Mouse (Mus musculus) right cerebral cortex, adult 2 months (tissue): ENCODE data around the gene Mrpl33.

Experiments used
- DNase-seq, 2 experiments: peaks; one replicate each; pipeline ENCODE4 v3.0.0; 2021 to 2022; ENCODE audit warnings: low spot score in 2 of 2

Gene Mrpl33

DNA sequence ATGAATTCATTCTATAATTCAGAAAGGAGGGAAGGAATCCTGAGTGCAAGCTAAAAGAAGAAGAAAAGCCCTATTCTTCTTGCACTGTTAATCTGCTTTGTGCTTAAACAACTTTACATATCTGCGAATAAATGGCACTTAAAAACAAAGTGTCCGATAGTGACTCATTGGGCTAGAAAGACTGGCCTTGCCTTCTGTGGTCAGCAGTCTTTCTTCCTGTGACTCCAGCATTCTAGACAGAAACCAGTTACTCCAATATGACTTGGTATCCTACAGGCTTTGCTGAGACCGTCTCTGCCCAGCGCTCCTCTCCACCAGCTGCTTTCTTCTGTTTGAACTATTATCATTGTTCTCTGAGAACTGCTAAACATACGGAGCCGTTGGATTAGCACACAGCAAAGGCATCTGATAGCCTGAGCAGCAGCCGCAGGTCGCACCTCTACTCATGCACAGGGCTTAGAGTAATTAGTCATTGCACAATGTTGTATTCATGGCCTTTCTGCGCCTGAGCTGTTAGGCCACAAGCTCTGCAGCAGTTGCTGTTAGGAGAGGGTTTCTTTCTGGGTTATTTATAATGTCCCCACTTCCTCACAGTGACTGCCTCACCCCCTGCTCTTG, 40.0 kb downstream of the Mrpl33 start:
- DNase-seq = no peak

DNA sequence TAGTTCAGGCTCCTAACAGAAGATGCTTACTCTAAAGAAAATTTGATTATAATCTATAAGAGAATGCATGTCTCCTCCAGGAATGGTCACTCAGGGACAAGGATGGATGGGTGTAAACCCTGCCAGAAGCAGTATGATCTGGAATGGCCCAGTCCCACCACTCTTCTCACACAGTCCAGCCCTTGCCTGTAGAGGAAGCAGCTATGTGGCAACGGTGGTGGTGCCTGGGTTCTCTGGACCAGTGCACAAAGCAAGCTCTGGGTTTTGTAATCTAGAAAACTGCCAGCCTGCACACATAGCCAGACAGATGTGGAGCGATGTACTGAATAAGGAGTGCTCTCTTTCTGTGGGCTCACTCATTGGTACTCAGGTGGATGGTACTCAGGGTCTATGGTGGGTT, 43.8 kb downstream of the Mrpl33 start:
- no peak for DNase-seq

DNA sequence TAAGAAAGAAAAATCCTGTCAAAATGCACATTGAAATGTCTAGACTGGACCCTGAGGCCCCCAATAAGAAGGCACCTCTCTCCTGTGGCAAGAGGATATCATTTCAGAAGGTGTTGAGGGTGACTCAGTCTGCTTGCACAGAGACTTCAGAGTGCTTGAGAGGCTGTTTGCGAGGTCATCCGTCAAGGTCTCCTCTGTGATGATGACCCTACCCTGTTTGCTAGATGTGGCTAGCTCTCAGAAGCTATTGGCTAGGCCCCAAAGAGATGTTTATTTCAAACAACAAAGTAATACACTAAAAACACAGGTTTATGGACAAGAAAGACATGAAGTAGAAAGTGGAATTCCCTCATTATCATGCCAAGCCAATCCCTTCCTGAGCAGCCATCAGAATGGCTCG, 45.6 kb downstream of the Mrpl33 start:
- no peak for DNase-seq

DNA sequence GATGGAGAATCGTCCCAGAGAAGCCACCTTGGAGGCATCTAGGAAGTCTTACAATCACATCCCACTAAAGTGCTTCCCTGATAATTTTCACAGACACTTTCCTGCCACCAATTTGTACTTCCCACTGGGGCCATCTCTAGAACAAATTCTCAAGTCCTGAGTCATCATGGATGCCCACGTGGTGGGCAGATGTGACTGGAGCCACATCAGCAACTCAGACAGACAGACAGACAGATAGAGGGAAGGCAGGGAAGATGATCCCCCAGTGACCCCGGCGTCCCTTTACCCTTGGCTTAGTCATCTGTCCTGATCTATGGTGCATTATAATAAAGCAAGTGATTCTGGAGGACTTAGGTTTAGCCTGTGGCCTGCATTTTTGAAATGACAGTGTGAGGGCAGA, 47.5 kb downstream of the Mrpl33 start:
- no peak for DNase-seq

DNA sequence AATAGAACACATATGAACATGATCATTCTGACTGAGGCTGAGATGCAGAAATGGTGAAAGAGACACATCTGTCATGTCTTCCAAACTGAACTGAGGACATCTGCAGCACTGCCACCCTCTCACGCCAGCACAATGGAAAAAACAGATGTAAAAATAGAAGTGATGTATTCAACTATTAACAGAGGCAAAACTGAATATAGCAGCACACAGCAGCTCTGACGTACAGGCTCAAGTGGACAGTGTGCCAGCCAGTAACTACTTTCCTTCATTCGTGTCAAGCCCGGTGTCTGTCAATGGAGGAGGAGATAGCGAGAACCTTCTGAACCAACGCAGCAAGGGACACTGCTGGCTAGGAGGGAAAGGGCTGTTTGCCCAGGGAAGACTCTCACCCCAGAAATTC, 48.1 kb downstream of the Mrpl33 start:
- peak in 1 of 2 experiments; percentile 23 for DNase-seq

DNA sequence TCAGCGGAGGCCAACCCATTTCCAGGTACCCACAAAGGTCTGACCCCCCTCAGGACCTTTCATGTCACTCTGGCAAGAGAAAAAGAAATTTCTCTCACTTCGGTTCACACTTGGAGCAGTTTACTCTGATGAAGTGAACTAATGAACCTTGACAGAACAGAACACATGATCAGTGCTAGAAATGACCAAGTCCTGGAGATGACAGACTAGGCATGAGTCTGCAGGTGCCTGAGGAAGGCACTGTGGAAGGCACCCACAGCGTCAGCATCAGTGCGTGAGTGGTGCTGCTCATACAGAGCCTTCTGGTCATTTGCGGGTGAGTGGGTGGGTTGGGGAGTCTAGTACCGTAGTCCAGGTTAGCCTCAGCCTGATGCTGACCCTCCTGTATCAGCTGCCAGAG, 49.1 kb downstream of the Mrpl33 start:
- DNase-seq = no peak

DNA sequence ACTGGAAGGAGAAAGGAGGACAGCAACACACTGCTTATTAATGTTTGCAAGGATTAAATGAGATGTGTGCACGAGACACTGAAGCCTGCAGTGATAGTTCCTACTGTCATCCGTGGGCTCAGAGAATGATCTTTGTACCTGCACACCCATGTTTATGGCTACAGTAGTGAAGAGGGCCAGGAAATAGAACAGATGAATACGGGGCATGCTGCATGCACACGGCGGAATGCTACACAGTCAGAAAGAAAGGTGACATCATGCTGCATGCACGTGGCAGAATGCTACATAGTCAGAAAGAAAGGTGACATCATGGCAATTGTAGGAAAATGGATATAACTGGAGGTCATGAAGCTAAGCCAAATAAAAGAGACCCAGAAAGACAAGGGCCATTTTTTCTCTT, 49.8 kb downstream of the Mrpl33 start:
- DNase-seq = no peak

DNA sequence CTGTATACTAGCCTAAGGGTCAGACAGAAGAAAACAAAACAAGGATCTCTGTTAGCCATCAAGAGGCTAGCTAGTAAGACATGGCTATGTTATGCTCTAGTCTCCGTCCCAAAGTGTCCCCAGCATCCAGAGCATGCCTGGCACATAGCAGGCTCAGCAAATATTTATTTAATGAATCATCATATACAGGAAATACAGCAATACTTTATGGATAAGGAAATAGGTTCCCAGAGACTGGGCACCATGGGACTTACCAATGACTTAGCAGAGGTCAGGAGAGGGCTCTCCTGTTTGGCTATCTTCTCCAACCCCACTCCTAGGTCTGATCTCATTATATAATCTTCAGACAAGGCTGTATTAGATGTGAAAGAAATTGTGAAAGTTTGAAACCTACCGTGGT, 50.6 kb downstream of the Mrpl33 start:
- no peak for DNase-seq

DNA sequence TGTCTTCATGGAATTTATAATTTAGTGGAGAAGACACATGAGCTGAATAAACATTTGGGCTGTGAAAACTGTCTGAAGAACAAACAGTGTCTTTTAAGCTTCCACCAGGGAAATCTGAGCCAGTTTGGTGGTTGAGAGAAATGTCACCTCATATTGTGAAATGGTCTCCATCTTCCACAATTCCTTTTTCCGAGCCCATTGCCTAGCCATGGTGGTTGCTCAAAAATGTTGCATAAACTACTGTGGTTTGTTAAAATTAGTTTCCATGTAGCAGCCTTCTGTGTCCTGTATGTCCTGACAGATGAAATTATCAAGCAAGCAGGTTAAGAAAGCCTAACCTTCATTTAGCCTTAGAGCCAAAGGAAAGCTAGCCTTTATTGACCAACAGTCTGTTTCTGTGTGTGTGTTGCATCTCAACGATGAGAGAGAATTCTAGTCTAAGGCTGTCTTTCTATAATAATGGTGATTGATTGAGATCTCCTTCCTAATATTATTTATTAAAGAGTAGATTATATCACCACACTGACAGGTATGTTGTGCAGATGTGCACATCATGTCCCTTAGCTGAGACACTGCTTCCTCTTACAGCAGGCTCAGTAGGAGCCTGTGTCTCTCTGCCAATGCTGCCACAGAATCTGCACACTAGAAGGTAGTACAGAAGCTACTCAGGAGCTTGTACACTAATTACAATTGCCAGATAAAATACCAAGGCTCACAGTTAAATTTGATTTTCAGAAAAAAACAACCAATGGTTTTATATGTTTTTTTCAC, 54.0 kb downstream of the Mrpl33 start:
- DNase-seq = no peak

DNA sequence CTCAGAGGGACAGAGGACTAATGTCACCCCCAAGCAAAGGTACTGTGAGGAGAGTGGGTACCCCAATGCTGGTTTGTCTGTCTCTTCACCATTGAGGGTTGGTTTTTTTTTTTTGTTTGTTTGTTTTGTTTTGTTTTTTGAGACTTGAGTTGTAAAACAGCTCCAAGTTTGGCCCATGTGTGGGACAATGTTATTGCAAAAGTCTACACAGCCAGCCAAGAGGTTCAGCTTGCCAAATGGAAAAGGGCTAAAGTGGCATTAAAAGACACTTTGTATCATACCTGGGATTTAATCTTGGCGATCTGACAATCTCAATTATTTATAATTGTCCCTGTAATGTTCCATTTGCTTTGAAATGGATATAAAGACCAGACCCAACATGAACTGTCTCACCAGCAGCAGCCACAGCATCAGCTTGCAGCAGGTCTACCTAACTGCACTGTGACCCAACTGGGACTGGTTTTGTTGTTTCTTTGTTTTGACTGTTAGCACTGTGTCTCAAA, 59.0 kb downstream of the Mrpl33 start:
- DNase-seq = no peak

DNA sequence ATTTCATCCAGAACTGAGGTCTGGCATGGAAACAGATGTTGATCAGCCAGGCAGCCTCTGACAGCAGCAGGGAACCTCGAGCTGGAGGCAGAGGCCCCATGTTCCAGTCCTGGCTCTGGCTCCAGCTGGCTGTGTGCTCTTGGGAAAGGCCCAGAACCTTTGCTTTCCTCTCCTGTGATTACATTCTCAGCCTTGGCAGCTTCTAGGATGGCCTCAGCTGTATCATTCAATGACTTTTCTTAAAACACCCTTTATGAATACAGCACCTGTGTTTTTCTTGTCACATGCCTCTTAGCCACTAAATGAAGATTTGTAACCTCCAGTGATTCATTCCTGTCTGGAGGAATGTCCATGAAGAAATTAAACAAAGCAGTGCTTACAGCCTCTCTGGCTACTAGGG, 69.4 kb downstream of the Mrpl33 start:
- no peak for DNase-seq

DNA sequence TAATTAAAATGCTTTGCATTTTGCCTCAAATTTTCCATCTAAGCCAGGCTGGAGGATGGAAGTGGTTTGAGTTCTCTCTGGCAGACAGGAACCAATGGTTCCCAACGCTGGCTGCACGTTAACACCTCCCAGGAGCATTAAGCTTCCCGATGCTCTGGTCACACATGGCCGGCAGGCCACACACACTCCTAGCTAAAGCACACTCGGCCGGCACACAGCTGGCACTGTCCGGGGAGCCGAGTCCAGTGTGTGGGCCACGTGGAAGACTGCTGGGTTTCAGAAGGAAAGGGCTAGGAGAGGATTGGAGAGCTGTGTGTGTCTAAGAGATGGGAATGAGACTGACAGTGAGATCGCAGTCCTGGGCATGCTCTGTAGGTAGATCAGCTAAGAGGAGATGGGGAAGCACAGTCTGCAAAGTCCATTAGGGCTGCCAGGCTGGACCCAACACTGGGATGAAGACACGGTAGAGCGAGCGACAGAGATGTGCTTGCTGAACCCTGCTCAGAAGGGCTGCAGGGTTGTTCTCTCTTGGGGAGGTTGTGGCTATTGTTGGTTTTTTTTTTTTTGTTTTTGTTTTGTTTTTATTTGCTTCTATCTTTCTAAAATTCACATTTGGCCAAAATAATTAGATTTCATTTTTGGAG, 71.7 kb downstream of the Mrpl33 start:
- DNase-seq = no peak

DNA sequence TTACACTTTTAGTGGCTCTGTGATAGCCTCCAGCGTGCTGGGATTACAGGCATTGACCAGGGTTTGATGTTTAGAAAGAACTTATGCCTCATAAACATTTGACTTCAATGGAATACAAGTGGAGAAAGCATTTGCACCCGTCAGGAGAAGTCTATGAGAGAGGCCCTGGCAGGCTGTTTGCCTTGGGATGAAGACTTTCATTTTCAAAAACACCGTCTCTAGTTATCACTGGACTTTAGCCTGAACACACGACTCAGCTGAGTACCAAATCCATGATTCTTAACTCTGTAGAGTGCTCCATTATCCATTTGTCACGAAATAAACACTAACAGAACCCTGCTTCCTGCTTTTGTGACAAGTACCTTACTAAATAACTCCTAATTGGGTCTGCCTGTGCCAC, 73.2 kb downstream of the Mrpl33 start:
- no peak for DNase-seq

DNA sequence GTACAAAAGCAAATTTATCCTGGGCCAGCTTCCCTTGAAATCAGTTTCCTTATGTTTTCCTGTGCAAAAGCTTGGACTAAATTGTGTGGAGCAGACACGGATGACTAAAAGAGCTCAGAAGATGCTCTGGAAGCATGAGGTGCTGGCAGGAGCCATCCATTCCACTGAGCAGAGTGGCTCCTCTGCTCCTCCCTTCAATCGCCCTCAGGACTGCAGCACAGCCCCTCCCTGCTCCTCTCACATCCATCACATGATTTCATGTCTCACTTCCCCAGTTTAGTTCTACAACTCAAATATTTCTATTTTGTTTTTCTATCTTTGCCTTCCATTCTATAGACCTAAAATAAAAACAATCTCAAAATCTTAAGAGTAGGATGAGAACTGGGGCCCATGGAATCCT, 74.4 kb downstream of the Mrpl33 start:
- no peak for DNase-seq

DNA sequence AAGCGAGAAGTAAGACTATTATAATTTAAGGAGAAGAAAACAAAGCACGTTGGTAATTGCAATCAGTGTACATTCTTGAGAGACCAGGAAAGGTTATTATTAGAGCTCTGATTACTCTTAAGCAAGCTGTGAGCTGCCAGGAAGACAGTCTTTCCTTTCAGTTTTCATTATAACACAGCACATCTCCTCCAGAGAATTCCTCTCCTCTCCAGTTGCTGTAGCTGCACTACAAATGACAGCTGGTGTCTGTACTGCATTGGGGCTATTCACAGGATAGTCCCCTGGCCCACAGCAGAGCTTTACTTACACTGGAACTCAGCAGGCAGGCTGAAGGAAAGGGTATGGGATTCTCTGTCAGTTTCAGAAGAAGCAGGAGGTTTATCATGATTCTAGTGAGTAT, 76.7 kb downstream of the Mrpl33 start:
- no peak for DNase-seq

DNA sequence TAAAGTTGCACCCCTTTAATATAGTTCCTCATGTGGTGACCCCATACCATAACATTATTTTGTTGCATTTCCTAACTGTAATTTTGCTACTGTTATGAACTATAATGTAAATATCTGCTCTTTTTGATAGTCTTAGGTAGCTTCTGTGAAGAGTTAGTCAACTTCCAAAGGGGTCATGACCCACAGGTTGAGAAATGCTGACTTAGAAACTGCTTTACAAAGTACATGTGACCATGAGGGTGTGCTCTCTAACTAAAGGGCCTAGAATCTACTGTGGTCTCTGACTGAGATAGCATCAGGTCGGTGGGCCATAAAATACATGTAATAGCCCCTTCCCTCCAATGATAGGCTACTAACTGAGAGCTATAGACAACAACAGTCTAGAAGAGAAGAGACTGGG, 81.3 kb downstream of the Mrpl33 start:
- no peak for DNase-seq

DNA sequence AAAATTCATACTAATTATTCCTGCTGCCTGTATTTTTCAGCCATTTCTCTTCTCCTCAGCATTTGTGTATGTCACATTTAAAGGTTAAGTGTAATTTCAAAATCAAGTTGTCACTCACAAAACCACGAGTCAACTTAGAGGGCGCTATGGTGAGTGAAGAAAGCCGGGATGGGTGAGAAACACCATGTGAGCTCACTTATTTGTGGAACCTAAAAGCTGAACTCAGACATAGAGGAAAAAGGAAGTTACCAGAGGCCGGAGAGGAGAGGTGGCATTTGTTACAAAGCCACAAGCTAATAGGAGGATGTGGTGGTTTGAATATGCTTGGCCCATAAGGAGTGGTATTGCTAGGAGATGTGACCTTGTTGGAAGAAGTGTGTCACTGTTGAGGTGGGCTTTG, 83.4 kb downstream of the Mrpl33 start:
- no peak for DNase-seq

DNA sequence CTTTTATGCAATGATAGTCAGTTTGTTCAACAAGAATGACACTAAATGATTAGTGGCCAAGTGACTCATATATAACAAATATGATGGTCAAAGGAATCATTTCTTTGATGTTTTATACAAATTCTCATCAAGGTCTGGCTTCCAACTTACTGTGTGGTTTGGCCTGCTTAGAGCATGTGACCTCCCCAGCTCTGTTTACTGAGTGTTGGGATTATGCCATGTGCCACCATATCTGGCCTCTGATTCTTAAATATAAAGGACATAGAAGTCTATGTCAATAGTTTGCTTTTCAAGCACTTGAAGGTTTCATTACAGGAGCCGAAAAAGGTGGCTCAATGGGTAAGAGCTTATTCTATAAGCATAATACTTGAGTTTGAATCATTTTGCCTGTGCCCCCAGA, 85.6 kb downstream of the Mrpl33 start:
- no peak for DNase-seq

DNA sequence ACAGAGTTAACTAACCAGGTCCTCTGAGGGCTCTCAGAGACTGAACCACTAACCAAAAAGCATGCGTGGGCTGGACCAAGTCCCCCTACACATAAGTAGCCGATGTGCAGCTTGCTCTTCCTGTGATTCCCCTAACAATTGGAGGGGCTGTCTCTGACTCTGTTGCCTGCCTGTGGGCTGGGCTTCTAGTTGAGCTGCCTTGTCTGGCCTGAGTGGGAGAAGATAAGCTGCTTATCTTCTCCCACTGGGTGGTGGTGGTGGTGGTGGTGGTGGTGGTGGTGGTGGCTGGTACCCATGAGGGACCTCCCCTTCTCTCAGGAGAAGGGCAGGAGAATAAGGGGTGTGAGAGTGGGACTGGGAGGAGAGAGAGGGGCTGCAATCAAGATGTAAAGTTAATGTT, 89.3 kb downstream of the Mrpl33 start:
- DNase-seq = no peak

DNA sequence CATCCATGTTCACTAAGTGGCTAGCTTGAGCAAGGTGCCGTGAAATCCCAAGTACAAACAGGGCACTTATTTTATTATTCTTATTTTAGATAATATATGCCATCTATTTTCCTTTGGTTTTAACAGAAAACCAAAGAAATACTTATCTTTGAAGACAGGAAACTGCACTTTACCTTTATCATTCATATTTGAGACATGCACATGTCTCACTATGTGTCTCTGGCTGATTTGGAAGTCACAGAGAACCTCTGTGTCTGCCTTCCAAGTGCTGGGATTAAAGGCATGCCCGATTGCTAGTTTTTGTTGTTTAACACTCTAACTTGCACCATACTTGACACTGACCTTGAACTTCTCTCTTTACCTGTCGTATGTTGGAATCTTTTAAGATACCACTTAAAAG, 91.2 kb downstream of the Mrpl33 start:
- DNase-seq = no peak

DNA sequence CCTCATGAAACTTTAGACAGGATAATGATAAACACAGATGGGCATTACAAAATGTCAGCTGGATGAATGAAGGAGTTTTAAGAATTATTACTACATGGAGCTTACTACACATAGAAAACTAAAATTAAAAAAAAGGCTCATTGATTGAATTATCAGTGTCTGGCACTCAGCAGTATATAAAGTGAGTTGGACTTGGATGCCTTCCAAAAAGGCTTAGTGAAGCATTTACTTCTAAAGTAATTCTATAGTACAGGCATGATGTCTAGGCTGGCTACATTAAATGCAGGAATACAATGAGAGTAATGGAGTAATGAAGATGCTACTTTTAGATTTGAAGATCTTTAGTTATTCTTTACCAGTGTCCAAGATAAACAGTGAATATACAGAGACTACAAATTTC, 96.5 kb downstream of the Mrpl33 start:
- DNase-seq = no peak

DNA sequence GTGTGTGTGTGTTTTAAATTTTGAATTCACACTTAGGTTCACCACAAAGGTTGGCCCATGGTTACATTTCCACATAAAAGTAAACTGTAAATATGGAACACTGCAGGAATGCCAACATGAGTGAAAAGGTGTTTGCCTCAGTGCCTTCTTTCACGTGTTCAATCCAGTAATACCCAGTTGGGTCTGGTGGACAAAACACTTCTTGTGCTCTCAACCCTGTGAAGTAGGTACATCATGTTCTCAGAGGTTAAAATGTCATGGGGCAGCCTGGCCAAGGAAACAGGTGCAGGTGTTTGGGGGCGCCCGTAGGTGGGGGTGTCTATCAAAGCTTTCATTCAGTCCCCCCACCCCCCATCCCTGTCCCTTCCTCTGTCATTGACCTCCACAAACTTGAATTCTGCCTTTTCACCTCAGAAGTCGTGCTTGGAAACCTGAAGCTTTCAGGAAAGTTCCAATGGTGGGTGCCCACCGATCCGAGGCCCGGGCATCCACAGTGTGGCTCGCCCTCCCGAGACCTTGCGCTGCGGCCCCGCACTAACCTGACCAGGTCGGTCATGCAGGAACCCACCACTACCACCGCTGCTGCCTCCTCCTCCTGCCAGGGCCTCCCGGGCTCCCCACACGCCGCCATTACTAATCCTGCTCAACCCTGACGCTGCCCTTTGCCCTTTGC, 100.4 kb downstream of the Mrpl33 start, which contains the start of gene Rbks:
Gene Rbks, minus strand, starts transcription at position 657 of the 673 bp plus-strand sequence.
- DNase-seq = no peak
